Mouse (Mus musculus): ENCODE measurements around the gene Zbtb20. TPM values are rescaled to one million over a fixed set of nuclear protein-coding genes. Genes with fewer than 3 reads are reported as not detected.
A peak's percentile ranks its signal among the peaks of the same experiment; 100 is the strongest.

Gene Zbtb20
- total and polyA plus RNA-seq, 3 experiments: 31.1 to 199 (median 161) TPM

DNA sequence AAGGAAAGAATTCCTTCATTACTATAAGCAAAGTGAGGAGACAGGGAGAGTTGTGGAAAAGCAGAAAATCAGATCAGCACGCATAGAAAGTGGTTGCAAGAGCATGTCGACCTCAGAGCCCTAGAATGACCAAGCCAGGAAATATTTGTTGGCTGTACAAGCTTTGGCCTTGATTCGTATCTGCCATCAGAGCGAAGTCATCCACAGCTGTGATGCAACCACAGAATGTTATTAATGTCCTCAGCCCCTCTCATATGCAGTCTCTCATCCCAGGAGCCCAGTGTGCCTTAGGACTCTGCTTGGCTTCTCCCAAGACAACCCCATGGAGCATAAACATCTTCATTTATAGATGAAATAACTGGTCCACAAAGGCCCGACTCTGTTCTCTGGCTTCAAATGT, 716.4 kb downstream of the Zbtb20 start:
- WGBS: 45% methylated on average over 5 of the region's 5 CpGs
- Histone ChIP-seq H3K36me3 (ENCODE audit: control insufficient read depth, insufficient read depth, low read length) (peaks cover 21% of the 10 kb centered on the region), H3K9ac (ENCODE audit: low read depth, low read length) (no peak overlapping the region), H3K4me1 (ENCODE audit: control insufficient read depth, insufficient read depth, low read length) (peaks cover 9% of the 10 kb centered on the region), H3K79me2 (replicated peaks; ENCODE audit: control insufficient read depth, insufficient read depth, low read length) (0 out of 2 replicates have a peak, but pooled peaks cover 2% of the 10 kb centered on the region), H3K27me3 (ENCODE audit: control insufficient read depth, insufficient read depth, low read length) (no peaks in the 10 kb centered on the region), H3K27ac (peak overlapping the region; percentile 44), H3K4me3 (no peak overlapping the region)
- peak in 1 of 2 experiments; percentile 56 for DNase-seq
- intact Hi-C loops (cut with DNase I): loop anchor here (5.0 kb wide), 2 partner anchors 200 to 755 kb away; no protein-coding TSS in a partner anchor
- TF ChIP-seq CTCF (IDR thresholded peaks at IDR 0.05): no peak
- TF ChIP-seq EP300 (IDR thresholded peaks at IDR 0.05; ENCODE audit: insufficient read depth, low read depth, low read length): 0 out of 2 replicates have a peak, but pooled peaks have one; percentile 15
- no peak for TF ChIP-seq POLR2A (IDR thresholded peaks at IDR 0.05; ENCODE audit: insufficient read depth, low read depth, low read length)

GRCm38 (mm10) chr16:43592801-43593200, 717.1 kb downstream of the Zbtb20 start:
- Histone ChIP-seq H3K9ac (ENCODE audit: low read depth, low read length) (no peak overlapping the region), H3K79me2 (replicated peaks; ENCODE audit: control insufficient read depth, insufficient read depth, low read length) (0 out of 2 replicates have a peak, but pooled peaks cover 2% of the 10 kb centered on the region), H3K27ac (peak overlapping the region; percentile 44), H3K27me3 (ENCODE audit: control insufficient read depth, insufficient read depth, low read length) (no peaks in the 10 kb centered on the region), H3K4me1 (ENCODE audit: control insufficient read depth, insufficient read depth, low read length) (peaks cover 9% of the 10 kb centered on the region), H3K36me3 (ENCODE audit: control insufficient read depth, insufficient read depth, low read length) (peaks cover 21% of the 10 kb centered on the region), H3K4me3 (no peak overlapping the region)
- intact Hi-C loops (cut with DNase I): loop anchor here (5.0 kb wide), 2 partner anchors 200 to 756 kb away; no protein-coding TSS in a partner anchor
- TF ChIP-seq POLR2A (IDR thresholded peaks at IDR 0.05; ENCODE audit: insufficient read depth, low read depth, low read length): no peak
- TF ChIP-seq CTCF (IDR thresholded peaks at IDR 0.05): peak; percentile 72
- TF ChIP-seq EP300 (IDR thresholded peaks at IDR 0.05; ENCODE audit: insufficient read depth, low read depth, low read length): no peak
- DNase-seq: no peak
- WGBS: 8% methylated on average over 1 of the region's 1 CpGs

- DNase-seq: no peak
- Histone ChIP-seq H3K27ac (no peak overlapping the region), H3K9ac (ENCODE audit: low read depth, low read length) (no peak overlapping the region), H3K36me3 (ENCODE audit: control insufficient read depth, insufficient read depth, low read length) (peaks cover 19% of the 10 kb centered on the region), H3K4me1 (ENCODE audit: control insufficient read depth, insufficient read depth, low read length) (peaks cover 2% of the 10 kb centered on the region), H3K4me3 (no peak overlapping the region), H3K79me2 (replicated peaks; ENCODE audit: control insufficient read depth, insufficient read depth, low read length) (0 out of 2 replicates have a peak, but pooled peaks cover 2% of the 10 kb centered on the region), H3K27me3 (ENCODE audit: control insufficient read depth, insufficient read depth, low read length) (no peaks in the 10 kb centered on the region)
- intact Hi-C loops (cut with DNase I): loop anchor here (5.0 kb wide), 1 partner anchor 205 kb away; no protein-coding TSS in a partner anchor
- TF ChIP-seq EP300 (IDR thresholded peaks at IDR 0.05; ENCODE audit: insufficient read depth, low read depth, low read length): no peak
- TF ChIP-seq CTCF (IDR thresholded peaks at IDR 0.05): no peak
- TF ChIP-seq POLR2A (IDR thresholded peaks at IDR 0.05; ENCODE audit: insufficient read depth, low read depth, low read length): no peak
- WGBS: 70% methylated on average over 7 of the region's 7 CpGs
Observed at GRCm38 (mm10) chr16:43597375-43598060, 721.8 kb downstream of the Zbtb20 start.

DNA sequence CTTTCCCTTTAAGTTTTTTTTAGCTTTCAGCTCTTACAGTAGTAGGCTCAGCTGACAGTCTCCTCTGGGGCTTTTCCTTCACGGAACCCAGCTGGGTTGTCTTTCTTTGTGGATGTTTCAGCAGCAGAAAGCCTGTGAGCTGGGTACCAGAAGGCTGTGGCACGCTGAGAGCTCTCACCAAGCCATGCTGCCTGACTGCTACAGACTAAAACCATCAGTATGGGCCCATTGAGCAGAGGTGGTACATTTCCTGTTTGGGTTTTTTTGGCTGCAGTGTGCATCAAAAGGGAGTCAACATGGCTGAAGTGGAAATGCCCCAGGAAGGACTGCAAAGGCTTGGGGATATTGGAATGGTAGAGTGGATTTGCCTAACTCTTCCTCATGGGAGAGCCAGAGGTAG, 724.0 kb downstream of the Zbtb20 start:
- peaks cover 22% of the 10 kb centered on the region for H3K36me3 ChIP-seq (ENCODE audit: control insufficient read depth, insufficient read depth, low read length)
- H3K79me2 ChIP-seq (replicated peaks; ENCODE audit: control insufficient read depth, insufficient read depth, low read length): 0 out of 2 replicates have a peak, but pooled peaks cover 2% of the 10 kb centered on the region
- no peak for DNase-seq
- H3K4me1 ChIP-seq (ENCODE audit: control insufficient read depth, insufficient read depth, low read length): peaks cover 3% of the 10 kb centered on the region
- TF ChIP-seq CTCF (IDR thresholded peaks at IDR 0.05): no peak
- no peak for TF ChIP-seq POLR2A (IDR thresholded peaks at IDR 0.05; ENCODE audit: insufficient read depth, low read depth, low read length)
- TF ChIP-seq EP300 (IDR thresholded peaks at IDR 0.05; ENCODE audit: insufficient read depth, low read depth, low read length): no peak
- H3K9ac ChIP-seq (ENCODE audit: low read depth, low read length): no peak overlapping the region
- no peak overlapping the region for H3K4me3 ChIP-seq
- H3K27ac ChIP-seq: no peak overlapping the region
- WGBS: 78% methylated on average over 2 of the region's 2 CpGs
- intact Hi-C loops (cut with DNase I): loop anchor here (5.0 kb wide), 1 partner anchor 203 kb away; no protein-coding TSS in a partner anchor
- no peaks in the 10 kb centered on the region for H3K27me3 ChIP-seq (ENCODE audit: control insufficient read depth, insufficient read depth, low read length)

GRCm38 (mm10) chr16:43602573-43602972, 726.9 kb downstream of the Zbtb20 start:
- H3K36me3 ChIP-seq (ENCODE audit: control insufficient read depth, insufficient read depth, low read length): peaks cover 21% of the 10 kb centered on the region
- TF ChIP-seq EP300 (IDR thresholded peaks at IDR 0.05; ENCODE audit: insufficient read depth, low read depth, low read length): no peak
- TF ChIP-seq POLR2A (IDR thresholded peaks at IDR 0.05; ENCODE audit: insufficient read depth, low read depth, low read length): no peak
- TF ChIP-seq CTCF (IDR thresholded peaks at IDR 0.05): no peak
- intact Hi-C loops (cut with DNase I): no loop called here
- no peak overlapping the region for H3K27ac ChIP-seq
- no peak overlapping the region for H3K9ac ChIP-seq (ENCODE audit: low read depth, low read length)
- H3K4me1 ChIP-seq (ENCODE audit: control insufficient read depth, insufficient read depth, low read length): peaks cover 3% of the 10 kb centered on the region
- no peak for DNase-seq
- no peaks in the 10 kb centered on the region for H3K79me2 ChIP-seq (replicated peaks; ENCODE audit: control insufficient read depth, insufficient read depth, low read length)
- H3K27me3 ChIP-seq (ENCODE audit: control insufficient read depth, insufficient read depth, low read length): no peaks in the 10 kb centered on the region
- WGBS: 83% methylated on average over 4 of the region's 4 CpGs
- no peak overlapping the region for H3K4me3 ChIP-seq

GRCm38 (mm10) chr16:43603591-43604141, 728.0 kb downstream of the Zbtb20 start:
- Histone ChIP-seq H3K27me3 (ENCODE audit: control insufficient read depth, insufficient read depth, low read length) (no peaks in the 10 kb centered on the region), H3K4me1 (ENCODE audit: control insufficient read depth, insufficient read depth, low read length) (peaks cover 3% of the 10 kb centered on the region), H3K4me3 (no peak overlapping the region), H3K79me2 (replicated peaks; ENCODE audit: control insufficient read depth, insufficient read depth, low read length) (no peaks in the 10 kb centered on the region), H3K9ac (ENCODE audit: low read depth, low read length) (no peak overlapping the region), H3K36me3 (ENCODE audit: control insufficient read depth, insufficient read depth, low read length) (peaks cover 21% of the 10 kb centered on the region), H3K27ac (no peak overlapping the region)
- TF ChIP-seq CTCF (IDR thresholded peaks at IDR 0.05) (no peak), EP300 (IDR thresholded peaks at IDR 0.05; ENCODE audit: insufficient read depth, low read depth, low read length) (no peak), POLR2A (IDR thresholded peaks at IDR 0.05; ENCODE audit: insufficient read depth, low read depth, low read length) (no peak)
- 45% methylated on average over 9 of the region's 9 CpGs for WGBS
- DNase-seq: no peak
- intact Hi-C loops (cut with DNase I): no loop called here

Data from heart, adult 2 months (tissue).